ENCODE assay signal across 25 mouse cellular contexts in the genomic region with DNA sequence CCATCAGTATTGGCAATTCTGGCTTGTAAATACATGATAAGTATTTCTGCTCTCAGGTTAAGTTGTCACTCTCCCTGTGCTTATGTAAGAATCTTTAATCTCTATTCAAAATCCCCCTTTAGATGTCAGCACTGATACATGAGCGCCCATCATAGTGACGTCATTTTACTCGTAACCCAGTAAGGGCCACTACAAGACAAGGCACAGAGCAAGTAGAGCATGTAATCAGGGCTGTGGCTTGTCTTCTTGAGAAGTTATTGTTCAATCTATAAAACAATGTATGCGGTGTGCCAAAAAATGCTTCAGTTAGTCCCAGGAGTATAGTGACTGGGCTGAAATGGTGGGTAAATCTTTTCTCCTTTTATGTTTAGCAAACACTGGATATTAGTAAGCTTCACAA. TPM values are rescaled to one million over a fixed set of nuclear protein-coding genes. Genes with fewer than 3 reads are reported as not detected.
A peak's percentile ranks its signal among the peaks of the same experiment; 100 is the strongest.
DNase-seq lines count a peak whose midpoint lies in the region; ATAC-seq and TF ChIP-seq lines count a peak whose summit lies in the region.
"Had no signal": no experiment of that assay in that cellular context is flagged by ENCODE, and none has a peak within 500 bp of the region (broad histone marks: within the 10 kb centered on the region; RNA-seq: fewer than 3 reads in every experiment).

No protein-coding gene starts in this region.

- intact Hi-C loops in left cerebral cortex, adult 2 months (cut with DNase I) = no loop called here
- intact Hi-C loops in left cerebral cortex, postnatal 10 days (cut with DNase I) = no loop called here

- H3K4me1 ChIP-seq in embryonic facial prominence, embryonic 14.5 days (ENCODE audit: control insufficient read depth, insufficient read depth, low read length) = no peaks in the 10 kb centered on the region
- no peaks in the 10 kb centered on the region; the same call in 1 of the 2 replicates for H3K4me1 ChIP-seq in embryonic facial prominence, embryonic 10.5 days
- H3K4me1 ChIP-seq in hindbrain, embryonic 16.5 days (ENCODE audit: control insufficient read depth, insufficient read depth, low read depth, low read length) = 0 out of 2 replicates have a peak, but pooled peaks cover 2% of the 10 kb centered on the region

- H3K9me3 ChIP-seq in embryonic facial prominence, embryonic 14.5 days (ENCODE audit: control insufficient read depth, low read length) = no peaks in the 10 kb centered on the region
- no peaks in the 10 kb centered on the region for H3K9me3 ChIP-seq in embryonic facial prominence, embryonic 10.5 days
- no peaks in the 10 kb centered on the region for H3K9me3 ChIP-seq in hindbrain, embryonic 16.5 days (ENCODE audit: control insufficient read depth, low read length)
- H3K9me3 ChIP-seq: G1E had no signal

- no peaks in the 10 kb centered on the region for H3K36me3 ChIP-seq in embryonic facial prominence, embryonic 14.5 days (ENCODE audit: control insufficient read depth, insufficient read depth, low read length)
- no peaks in the 10 kb centered on the region for H3K36me3 ChIP-seq in embryonic facial prominence, embryonic 10.5 days (replicated peaks)
- no peaks in the 10 kb centered on the region for H3K36me3 ChIP-seq in hindbrain, embryonic 16.5 days (ENCODE audit: control insufficient read depth, insufficient read depth, low read length)
- H3K36me3 ChIP-seq: G1E had no signal

- no peak overlapping the region for H3K4me3 ChIP-seq in embryonic facial prominence, embryonic 14.5 days (ENCODE audit: low read depth, low read length)
- H3K4me3 ChIP-seq in embryonic facial prominence, embryonic 10.5 days = no peak overlapping the region
- no peak overlapping the region for H3K4me3 ChIP-seq in left cerebral cortex, adult 2 months
- H3K4me3 ChIP-seq in hindbrain, embryonic 16.5 days (ENCODE audit: low read length) = no peak overlapping the region

- H3K27ac ChIP-seq in embryonic facial prominence, embryonic 14.5 days (replicated peaks; ENCODE audit: low read depth, low read length) = no peak overlapping the region
- no peak overlapping the region for H3K27ac ChIP-seq in embryonic facial prominence, embryonic 10.5 days (replicated peaks)
- no peak overlapping the region for H3K27ac ChIP-seq in left cerebral cortex, adult 2 months
- H3K27ac ChIP-seq in hindbrain, embryonic 16.5 days (ENCODE audit: low read depth, low read length) = no peak overlapping the region

- DNase-seq in embryonic facial prominence, embryonic 14.5 days (ENCODE audit: low spot score) = peak; percentile 36
- DNase-seq in embryonic facial prominence, embryonic 10.5 days (ENCODE audit: low spot score) = no peak
- peak; percentile 56 for DNase-seq in Muller cell, postnatal 12 days (ENCODE audit: inconsistent ontology term)
- DNase-seq in retina, embryonic 14.5 days (ENCODE audit: low spot score) = peak; percentile 84
- DNase-seq in retina, postnatal 1 day = peak; percentile 92
- DNase-seq in left cerebral cortex, adult 2 months (ENCODE audit: extremely low spot score in 1 of 2, low spot score in 2 of 2) = no peak
- no peak for DNase-seq in left cerebral cortex, postnatal 10 days (ENCODE audit: extremely low spot score in 1 of 2, low spot score in 2 of 2)
- DNase-seq: adrenal gland, adult 2 months; adrenal gland, adult 8-10 months; adrenal gland, postnatal 10 days; adrenal gland, postnatal 14 days; adrenal gland, postnatal 25 days; adrenal gland, postnatal 36 days; B cell, adult 2 months; cerebellum, adult 11 months; cerebellum, adult 11-12 months; cerebellum, adult 18-20 months had no signal

- 72% methylated on average over 4 of the region's 4 CpGs for WGBS in embryonic facial prominence, embryonic 14.5 days
- WGBS in embryonic facial prominence, embryonic 10.5 days = 77% methylated on average over 4 of the region's 4 CpGs
- 75% methylated on average over 4 of the region's 4 CpGs for WGBS in hindbrain, embryonic 16.5 days

- H3K27me3 ChIP-seq in embryonic facial prominence, embryonic 14.5 days (replicated peaks; ENCODE audit: control insufficient read depth, insufficient read depth, low read length) = no peaks in the 10 kb centered on the region
- H3K27me3 ChIP-seq in embryonic facial prominence, embryonic 10.5 days (replicated peaks; ENCODE audit: low read depth, poor library complexity, severe bottlenecking) = no peaks in the 10 kb centered on the region
- H3K27me3 ChIP-seq in hindbrain, embryonic 16.5 days (replicated peaks; ENCODE audit: control insufficient read depth, insufficient read depth, low read length) = no peaks in the 10 kb centered on the region
- H3K27me3 ChIP-seq: CH12.LX had no signal

- no peak overlapping the region for H3K4me2 ChIP-seq in embryonic facial prominence, embryonic 14.5 days (ENCODE audit: low read depth, low read length)
- no peak overlapping the region for H3K4me2 ChIP-seq in hindbrain, embryonic 16.5 days (ENCODE audit: low read length)

- TF ChIP-seq CTCF in left cerebral cortex, adult 2 months (IDR thresholded peaks at IDR 0.05) = no peak

- no peak overlapping the region for H3K9ac ChIP-seq in embryonic facial prominence, embryonic 14.5 days (ENCODE audit: low read depth, low read length)
- no peak overlapping the region for H3K9ac ChIP-seq in hindbrain, embryonic 16.5 days (ENCODE audit: low read depth, low read length)

- ATAC-seq in embryonic facial prominence, embryonic 14.5 days (ENCODE audit: low read depth) = peak; percentile 41; the same call in 1 of the 2 replicates
- ATAC-seq in hindbrain, embryonic 16.5 days = no peak
- ATAC-seq: activated CD4-positive, CD25-positive, alpha-beta regulatory T cell, adult 4 months; CD4-positive, CD25-positive, alpha-beta regulatory T cell, adult 4 months; Patski had no signal

RNA-seq across cellular contexts. Expression of a gene that starts 13.9 kb away (rescaled TPM):
- polyA plus RNA-seq in embryonic facial prominence, embryonic 14.5 days (2014; fragmentation: Nextera tagmentation; extraction: Ambion mirVana) = 3.2 and 3.5 TPM in 2 replicates
- 0.58 and 0.66 TPM in 2 replicates for polyA plus RNA-seq in embryonic facial prominence, embryonic 10.5 days (2016; fragmentation: Nextera tagmentation; extraction: Ambion mirVana)
- 1 to 10 TPM; 8.8 to 9.1 TPM for total RNA-seq in left cerebral cortex, adult 2 months (2021)
- 22.4 and 28.9 TPM in 2 replicates for polyA plus RNA-seq in hindbrain, embryonic 16.5 days (2015; fragmentation: Nextera tagmentation; extraction: Ambion mirVana)
- total RNA-seq in left cerebral cortex, postnatal 10 days (2021) = 1 to 10 TPM; 7.1 to 9.3 TPM
- total RNA-seq: CH12.LX, G1E, MEL had no signal
- polyA plus RNA-seq: activated CD4-positive, CD25-positive, alpha-beta regulatory T cell, adult 4 months; C2C12; CD4-positive, CD25-positive, alpha-beta regulatory T cell, adult 4 months; G1E; Patski had no signal

Comparison
In these comparisons a context has a peak if more than half of its experiments do, and no peak if none do; other contexts are left out.
1. DNase-seq: peak in embryonic facial prominence, embryonic 14.5 days (single experiment), Muller cell, postnatal 12 days (single experiment), retina, embryonic 14.5 days (single experiment) and retina, postnatal 1 day (single experiment); none in embryonic facial prominence, embryonic 10.5 days (single experiment), left cerebral cortex, adult 2 months (0 of 2) and left cerebral cortex, postnatal 10 days (0 of 2).